Mouse (Mus musculus): Measurements from ENCODE around the gene Cct7.

DNA sequence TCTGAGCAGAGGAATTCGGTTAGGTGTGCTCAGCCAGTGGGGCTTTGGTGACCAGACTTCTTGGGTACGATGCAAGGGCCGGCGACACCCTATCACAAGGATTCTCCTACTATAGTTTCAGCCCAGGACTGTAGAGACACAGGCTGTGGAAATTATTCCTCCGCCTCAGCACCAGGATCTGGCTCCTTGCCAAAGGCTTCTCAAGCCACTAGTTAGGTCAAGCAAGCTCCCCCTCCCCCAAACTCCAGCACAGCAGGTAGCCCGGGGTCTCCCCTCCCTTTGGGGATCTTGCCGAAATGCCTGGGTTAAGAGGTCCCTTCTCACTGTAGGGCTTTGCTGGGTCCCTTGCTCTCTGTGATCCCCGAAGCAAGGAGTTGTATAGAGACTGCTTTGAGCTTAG is 20.6 kb downstream of the Cct7 start:
- TF ChIP-seq EP300 (IDR thresholded peaks at IDR 0.05; ENCODE audit: low read depth) (no peak), CTCF (IDR thresholded peaks at IDR 0.05; ENCODE audit: low read depth) (no peak)

Data from liver, postnatal 0 days (tissue).